Mouse (Mus musculus) frontal cortex, postnatal 36 days (tissue): ENCODE results near the gene Bmp10.

Source experiments
- DNase-seq, 2 experiments: peaks; one replicate each; pipeline ENCODE4 v3.0.0; 2022; ENCODE audit warnings: low spot score in 2 of 2

Gene Bmp10

DNA sequence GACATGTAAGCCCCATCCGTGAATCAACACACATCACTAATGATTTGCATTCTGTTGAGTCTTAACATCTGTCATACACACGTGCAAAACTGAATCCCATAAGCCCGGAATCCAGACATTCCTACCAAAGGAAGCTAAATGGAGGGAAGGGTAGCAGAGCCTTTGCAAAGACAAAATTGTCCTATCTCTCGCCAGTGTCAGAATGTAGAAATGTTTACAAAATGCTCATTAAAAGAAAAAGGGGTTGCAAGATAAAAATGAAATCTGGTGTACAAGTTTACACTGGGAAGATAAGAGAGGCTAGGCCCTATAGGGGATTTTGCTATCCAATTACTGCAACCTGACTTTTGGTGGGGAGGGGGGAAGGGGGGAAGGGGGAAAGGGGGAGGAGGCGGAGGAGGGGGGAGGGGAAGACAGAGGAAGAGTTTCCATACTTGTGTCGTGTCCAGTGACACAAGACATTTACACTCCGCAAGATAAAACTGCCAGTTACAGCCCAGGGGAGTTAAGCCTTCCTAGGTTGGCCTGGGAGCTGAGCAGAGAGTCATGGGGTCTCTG, at the start of gene Bmp10:
TSS of gene Bmp10 (plus strand) at position 508 of the 558 bp plus-strand sequence.
- DNase-seq = no peak

DNA sequence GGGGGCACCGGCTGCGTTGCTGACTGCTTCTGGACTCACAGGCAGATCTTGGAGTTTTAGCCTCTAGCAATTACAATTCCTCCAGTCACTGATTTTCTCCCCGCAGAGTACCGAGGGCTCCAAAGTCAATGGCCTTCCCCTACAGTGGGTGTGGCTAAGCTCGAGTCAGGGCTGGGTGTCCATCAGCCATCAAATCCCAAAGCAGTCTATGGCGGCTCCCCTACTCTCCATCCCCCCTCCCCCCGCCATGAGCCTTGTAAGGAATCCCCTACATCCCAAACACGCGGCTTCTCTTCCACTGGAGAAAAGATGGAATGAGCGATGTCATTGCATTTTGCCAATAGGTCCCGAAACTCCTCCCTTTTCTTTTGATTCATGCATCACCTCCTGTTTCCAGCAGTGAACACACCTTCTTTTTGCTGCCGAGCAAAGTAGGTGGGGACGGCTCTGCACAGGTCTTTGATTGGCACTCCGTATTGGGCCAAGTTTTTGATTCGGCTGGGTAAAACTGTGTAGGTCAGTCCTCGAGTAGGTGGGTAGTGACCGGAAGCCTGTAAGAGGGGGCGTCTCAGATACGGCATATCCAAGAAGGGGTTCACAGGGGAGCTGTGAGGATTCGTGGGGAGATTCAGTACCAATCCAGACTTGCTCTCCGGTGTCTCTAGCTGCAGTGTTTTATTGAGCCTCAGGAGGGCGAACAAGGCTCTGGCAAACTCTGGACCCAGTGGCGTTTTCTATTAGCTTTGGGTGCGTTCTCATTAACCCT, 44.7 kb upstream of the Bmp10 start:
- DNase-seq = peak; percentile 18 to 38

DNA sequence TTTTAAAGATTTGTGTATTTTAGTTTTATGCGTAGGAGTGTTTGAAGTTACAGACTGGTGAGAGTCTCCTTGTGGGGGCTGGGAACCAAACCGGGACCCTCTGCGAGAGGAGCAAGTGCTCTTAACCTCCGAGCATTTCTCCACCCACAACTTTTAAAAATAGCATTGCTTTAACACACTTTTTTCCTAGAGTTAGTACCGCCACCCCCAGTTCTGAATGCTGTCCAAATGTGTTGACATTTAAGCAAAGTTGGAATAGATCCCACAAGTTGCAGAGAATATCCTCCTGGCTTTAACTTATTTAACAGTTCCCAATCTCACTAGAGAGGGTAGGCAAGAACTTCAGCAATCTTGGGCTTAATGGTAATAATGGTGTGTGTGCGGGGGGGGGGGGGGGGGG, 44.0 kb upstream of the Bmp10 start:
- DNase-seq = peak; percentile 29 to 56

DNA sequence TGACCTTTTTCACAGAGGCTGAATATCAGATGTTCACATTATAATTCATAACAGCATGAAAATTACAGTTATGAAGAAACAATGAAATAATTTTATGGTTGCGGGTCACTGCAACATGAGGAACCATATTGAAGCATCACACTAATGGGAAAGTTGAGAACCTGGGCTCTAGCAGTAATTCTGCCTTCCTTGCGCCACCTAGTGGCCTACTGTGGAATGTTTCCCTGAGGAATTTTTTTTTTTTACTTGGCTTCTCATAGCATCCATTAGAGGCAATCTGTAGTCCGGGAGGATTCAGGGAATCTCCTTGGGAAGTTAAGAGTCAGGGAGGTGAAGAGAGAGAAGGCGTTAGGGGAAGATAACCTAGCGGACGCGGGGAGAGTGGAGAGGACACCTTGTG, 42.6 kb upstream of the Bmp10 start:
- DNase-seq = peak; percentile 73 to 91

DNA sequence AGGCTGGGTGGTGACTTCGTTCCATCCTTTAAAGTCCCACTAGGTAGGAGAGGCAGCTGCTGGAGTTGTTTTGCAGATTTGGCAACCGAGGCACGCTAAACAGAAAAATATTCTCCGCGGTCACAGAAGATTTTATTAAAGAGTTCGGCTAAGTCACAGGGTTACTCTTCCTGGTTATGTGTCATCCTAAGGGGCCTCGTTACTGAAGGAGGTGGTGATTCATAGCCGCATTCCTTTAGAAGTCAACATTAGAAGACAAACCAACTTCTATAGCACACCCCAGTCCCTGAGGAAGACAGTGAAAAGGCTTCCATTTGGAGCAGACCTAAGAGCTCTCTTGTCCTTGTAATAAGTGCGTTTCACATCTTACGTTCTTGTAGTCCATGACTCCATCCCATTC, 42.1 kb upstream of the Bmp10 start:
- no peak for DNase-seq

DNA sequence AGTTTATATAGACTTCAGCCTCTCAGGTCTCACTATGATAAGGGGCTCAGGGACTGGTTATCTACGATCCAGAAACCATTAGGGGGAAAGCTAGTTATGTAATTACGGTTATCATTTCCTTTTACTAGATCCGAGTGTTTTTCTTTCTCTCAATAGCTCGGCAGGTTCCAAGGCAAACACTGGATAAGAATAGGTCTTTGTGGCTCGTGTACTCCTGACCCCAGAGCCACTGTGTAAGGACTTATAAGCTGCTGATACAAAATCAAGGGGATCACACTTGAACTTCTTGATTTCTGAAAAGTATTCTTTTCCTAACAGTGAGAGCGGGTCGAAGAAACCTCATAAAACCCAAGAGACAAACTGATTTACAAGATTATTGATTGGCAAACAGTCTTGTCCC, 39.9 kb upstream of the Bmp10 start, which contains the start of gene Gkn3:
TSS of gene Gkn3 (minus strand) at position 59 of the 400 bp plus-strand sequence.
- DNase-seq = no peak

DNA sequence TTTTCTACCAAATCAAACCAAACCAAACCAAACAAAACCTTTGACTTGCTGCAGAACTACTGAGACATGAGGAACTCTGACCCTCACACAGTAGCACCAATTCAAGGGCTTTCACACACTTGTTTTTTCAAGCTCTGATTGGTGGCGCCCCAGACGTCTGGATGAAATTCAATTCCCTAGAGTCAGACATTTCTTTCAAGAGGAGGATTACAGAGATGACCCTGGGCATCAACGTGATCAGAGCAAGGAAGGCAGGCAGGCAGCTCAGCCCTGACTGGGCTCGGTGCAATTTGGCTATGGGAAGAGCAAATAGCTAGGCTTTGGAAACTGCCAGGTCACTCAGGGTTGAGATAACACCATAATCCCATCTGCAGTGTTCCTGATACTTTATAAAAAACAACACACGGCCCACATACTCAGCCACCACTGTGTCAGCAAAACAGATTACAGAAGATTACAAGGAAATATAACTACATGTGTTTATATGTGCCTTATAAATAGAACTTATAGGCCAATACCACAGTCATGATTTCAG, 39.3 kb upstream of the Bmp10 start:
- no peak for DNase-seq

DNA sequence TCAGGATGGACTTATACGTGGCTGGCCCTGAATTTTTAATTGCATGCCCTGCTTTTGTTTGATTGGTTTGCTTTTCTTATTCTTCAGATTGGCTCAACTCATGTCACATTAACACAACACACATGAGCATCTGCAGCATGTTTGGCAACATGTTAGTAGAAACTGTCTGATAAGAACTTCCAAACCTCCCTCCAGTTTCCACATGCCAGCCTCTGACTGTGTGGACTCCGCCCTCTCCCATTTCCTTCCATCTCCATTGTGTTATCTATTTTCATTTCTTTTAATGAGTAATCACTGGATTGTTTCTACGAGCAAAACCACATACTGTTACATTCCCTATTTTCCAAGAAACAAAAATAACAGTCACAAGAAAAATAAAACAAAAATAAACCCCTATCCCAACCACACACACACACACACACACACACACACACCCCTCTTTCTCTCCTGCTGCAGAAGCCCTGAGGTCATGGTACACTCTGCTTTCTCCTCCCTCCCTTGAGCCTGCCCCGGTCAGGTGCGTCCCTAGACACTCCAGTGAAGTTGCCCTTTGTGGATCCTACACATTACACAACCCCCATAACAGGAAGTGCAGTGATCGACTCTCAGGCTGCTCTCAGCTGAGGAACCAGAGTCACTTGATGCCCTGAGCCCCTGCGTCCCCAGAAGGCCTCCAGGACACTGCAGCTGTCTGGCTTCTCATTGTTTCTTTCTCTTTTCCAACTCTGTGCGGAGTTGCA, 35.2 kb upstream of the Bmp10 start:
- no peak for DNase-seq

DNA sequence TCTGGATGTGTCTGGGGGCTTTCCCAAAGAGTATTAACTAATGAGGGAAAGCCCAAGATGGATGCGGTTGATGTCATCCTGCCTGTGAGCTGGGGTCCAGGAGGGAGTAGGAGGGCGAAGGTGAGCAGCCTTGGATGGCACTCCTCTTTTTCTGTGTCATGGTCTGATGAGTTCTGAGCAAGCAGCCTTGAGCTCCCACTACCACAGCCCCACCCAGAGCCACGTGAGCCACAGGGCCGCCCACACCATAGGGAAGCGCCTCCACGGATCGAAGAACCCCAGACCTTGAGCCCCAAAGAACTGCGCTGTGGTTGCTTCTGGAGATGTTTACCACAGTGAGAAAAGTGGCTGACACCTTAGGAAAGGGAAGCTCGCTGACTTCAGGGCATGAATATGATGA, 34.0 kb upstream of the Bmp10 start:
- DNase-seq = no peak

DNA sequence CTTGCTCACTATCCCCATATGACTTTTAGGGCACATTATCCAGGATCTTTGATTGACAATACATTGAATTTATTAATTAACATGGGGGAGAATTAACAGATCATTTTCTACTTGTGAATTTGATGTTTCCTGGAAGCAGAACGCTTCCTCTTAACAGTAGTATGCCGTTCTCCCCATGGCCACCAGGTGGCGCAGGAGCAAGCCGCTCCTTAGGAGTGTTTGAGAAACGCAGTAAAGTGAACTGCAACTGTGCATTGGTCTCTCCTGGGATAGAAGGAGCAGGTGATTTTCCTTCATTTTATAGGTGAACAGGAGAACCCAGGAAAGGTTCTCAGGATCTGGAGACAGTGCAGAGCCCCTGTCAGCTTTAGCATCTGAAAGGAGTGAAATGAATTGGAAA, 29.7 kb upstream of the Bmp10 start:
- DNase-seq = peak; percentile 67 to 70

DNA sequence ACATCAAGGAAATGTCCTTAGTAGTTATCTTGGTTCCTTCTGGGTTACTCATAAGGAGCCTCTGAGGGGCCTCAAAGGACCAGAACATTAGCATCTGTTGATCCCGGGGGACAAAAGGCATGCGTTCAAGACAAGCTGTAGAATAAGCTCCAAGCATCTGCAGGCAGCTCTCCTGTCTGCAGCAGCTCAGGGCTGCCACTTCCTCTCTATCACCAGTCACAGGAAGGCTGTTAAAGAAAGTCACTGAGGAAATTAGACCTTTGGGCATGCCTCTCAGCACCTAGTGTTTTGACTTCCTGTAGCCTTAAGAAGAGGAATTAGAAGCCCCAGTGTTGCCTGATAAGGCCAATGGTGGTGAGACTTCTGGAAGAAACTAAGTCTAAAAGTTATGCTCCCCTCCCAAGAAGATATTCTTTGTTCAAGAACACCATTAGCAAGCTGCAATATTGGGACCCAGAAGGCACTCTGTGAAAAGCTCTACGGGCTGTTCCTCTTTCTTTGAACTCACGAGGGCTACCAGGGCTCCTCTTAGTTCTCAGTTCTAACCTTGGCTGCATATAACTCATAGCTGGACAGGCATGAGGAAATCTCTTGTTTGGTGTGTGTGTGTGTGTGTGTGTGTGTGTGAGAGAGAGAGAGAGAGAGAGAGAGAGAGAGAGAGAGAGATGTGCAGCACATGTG, 28.8 kb upstream of the Bmp10 start:
- no peak for DNase-seq

DNA sequence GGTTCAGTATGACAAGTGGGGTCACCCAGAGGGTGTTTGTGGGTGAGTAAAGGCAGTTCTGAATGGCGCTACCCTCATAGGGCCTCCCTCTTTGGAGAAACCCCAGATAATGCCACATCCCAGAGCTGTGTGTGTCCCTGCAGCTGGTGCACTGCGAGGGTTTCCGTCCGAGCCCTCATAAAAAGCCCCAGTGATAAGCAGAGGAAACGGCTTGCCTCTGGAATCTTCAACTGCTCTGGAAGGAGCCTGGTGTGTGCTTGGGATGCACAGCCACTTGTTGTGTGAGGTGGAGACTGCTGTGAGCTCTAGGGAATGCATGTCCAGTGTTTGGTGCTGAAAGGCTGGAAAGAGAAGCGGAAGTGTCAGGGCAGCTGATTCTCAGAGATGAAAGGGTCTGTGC, 27.3 kb upstream of the Bmp10 start:
- DNase-seq = no peak

DNA sequence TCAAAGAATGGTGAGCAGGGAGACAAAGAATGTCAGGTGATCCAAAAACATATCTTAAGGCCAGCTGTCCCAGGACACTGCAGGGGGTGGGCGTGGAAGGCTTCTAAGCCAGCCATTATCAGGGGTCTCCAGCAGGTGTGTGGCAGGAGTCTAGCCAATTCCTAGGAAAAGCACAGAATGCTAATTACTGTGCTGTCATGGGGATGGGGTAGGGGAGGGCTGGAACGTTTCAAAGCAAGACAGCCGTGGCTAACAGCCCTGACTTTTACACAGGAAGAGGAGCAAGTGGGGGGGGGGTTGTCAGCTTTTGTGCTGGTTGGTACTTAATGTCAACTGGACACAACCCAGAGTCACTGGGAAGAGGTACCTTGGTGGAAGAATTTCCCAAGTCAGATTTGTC, 16.8 kb upstream of the Bmp10 start:
- DNase-seq = no peak

DNA sequence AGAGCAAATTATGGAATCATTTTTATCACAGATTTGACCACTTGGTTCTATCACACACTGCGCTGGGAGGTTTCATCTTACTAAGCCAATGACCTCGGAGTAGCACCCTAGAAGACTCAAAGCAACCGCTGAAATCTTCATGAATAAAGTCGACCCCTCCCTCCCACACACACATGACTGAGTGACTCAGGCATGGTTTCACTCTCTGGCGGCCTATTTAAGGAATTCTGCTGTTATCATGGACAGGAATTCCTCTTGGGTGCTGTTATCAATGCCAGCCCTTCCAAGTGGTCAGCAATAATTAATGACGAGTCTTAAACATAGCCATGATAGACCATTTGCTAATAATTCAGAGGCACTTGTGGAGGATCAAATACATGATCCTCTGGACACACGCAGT, 6.5 kb upstream of the Bmp10 start:
- no peak for DNase-seq

DNA sequence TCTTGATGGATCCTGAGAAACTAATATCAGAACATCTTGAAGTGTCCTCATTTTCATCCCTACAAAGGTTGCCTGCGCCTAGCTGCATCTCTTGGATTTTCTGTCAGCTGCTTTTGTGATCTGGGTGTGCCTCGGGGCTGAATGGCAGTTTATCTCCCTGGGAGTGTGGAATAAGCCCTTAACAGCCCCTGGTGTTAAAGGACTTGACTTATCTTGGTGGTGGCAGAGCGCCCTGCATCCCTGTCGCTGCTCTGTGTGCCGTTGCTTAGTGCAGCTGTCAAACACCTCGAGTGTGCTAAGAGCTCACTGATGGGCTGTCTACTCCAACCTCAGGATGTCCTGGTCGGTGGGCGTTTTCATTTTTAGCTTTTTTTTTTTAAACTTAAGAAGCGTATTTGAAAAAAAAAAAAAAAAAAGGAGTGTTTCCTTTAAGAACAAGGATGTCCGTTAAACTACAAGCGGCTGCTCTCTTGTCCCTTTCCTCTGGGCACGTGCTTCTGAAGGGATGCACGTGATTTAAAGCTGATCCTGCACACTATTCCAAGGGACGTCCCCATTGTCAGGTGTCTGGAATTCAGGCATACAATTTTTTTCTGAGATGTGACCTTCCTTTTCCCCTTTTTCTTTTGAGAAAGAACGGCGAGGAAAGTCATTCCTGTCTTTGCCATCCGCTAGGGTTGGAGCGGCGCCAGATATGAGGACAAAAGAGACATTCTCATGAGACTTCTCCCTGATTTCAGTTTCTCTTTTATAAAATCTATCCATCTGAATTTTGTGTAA, 4.6 kb upstream of the Bmp10 start:
- no peak for DNase-seq

DNA sequence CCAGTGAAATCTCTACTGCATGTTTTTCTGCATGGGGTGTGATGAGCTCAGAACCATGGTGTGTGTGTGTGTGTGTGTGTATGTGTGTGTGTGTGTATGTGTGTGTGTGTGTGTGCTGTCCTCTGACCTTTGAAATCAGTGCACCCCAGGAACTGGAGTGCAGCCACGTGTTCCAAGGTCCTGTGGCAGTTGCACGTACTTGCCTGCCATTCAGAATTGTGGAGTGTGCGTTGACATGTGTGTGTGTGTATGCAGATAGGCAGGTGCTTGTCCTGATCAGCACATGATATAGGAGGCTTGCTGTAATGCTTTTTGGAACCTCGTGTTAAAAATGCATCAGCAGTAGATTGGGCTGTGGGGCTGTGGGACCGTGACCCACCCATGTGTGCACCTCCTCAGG, 1.8 kb upstream of the Bmp10 start:
- DNase-seq = no peak

DNA sequence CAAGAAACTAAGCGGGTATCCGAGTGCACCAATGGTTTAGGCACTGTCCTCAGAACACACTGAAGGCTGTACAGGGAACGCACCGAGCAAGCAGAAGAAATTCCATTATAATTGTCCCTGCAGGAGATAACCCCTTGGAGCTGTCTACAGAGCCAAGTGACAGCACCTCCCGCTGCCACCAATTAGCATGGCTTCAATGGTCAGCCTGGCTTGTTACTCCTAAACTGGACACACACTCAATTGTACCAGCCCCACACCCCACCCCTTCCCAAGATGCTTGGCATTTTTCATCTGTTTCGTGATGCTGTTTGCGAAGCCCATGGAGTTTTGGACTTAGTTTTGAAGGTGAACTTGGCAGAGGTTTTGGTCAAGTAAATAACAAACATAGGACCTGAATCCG, 1.2 kb upstream of the Bmp10 start:
- DNase-seq = no peak

DNA sequence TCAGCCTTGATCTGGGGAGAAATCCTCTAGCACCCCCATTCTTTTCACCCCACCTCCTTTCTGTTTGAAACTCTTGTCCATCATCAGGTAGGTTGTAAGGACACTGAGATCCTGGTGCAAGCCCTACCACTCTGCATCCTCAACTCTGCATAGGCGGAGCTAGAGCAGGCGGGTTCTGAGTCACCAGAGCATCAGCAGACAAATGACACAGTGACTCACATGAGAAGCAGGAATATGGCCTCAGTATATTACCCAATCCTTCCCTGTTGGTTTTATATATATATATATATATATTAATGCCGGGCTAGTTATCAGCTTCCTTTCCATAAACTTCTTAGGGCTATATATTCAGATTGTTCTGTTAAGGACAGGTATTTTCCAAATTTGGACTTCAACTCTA, 7.0 kb downstream of the Bmp10 start:
- DNase-seq = no peak

DNA sequence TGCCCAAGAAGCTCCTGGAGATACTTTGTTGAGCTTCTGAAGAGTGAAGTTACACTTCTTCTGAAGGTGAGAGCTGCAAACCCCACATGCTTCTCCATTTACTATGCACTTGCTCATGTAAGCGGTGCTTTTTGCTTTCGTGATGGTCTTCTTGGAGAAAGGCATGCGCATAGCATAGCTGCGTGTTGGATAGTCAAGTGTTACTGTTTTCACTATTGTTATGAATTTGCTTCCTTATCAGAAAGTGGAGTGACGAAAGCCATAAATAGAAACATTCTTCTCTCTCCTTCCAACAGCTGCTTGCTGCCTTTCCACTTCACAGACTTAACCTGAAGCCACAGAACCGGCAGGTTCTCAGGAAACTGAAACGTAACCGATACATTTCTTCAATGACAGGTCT, 8.0 kb downstream of the Bmp10 start:
- no peak for DNase-seq

DNA sequence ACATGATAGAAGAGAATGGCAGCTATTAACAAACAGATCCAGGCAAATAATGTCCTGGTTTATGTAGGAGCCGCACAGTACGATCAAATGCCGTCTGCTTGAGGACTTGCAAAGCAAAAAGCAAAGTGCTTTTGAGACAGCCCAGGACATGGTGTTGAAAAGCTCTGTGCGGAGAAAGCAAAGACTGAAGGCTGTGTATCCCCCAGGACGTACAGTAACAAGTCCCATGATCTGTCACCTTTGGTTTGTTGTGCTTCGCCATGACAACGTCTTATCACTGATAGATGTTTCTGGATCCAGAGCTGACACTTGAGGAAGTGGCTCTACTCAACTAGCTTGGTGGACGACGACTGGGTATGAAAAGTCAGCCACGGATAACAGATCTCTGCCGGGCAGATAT, 14.5 kb downstream of the Bmp10 start:
- DNase-seq = no peak

DNA sequence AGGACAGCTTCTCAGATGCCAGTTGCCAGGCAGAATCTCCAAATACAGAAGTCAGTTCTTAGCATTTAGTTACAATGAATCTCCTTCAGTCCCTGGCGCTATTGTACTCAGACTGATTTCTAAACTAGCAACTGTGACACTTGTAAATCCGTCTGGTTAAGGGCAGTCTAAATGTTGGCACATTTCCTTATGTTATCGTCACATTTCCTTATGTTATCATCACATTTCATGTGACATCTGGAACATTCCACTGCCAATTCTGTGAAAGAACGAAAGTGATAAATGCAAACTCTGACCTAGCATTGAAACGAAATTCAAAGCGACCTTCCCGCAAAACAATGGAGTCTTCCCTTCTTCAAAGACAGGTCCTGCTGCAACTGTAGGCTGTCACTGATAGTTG, 16.4 kb downstream of the Bmp10 start:
- no peak for DNase-seq
